Mouse (Mus musculus) E14TG2a.4 (cell line): ENCODE results near the gene Hist2h2aa2.

Experiments
- CTCF ChIP-seq: conservative IDR thresholded peaks from 2 replicates; pipeline ENCODE4 v1.5.1; 2014; ENCODE audit warnings: low read length
- NANOG ChIP-seq: IDR thresholded peaks from 2 replicates; pipeline ENCODE4 v1.6.1; 2014; ENCODE audit warnings: borderline replicate concordance, low read length, mixed read lengths

DNA sequence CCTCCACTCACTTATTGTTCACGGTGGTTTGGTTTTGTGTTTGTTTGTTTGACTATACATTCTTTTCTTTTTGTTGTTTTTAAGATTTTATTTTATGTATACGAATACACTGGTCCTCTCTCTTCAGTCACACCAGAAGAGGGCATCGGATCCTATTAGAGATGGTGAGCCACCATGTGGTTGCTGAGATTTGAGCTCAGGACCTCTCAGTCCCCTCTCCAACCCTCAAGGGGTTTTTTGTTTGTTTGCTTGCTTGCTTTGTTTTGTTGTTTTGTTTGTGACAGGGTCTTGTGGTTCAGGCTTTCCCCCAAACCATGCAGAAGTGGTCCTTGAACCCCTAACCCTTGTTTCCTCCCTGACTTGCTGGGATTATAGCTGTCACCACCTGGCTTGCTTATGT, 21.5 kb upstream of the Hist2h2aa2 start:
- TF ChIP-seq CTCF (no peak), NANOG (no peak)
